Mouse (Mus musculus): Measurements from ENCODE around the gene 5730409E04Rik.

GRCm38 (mm10) chr4:126653148-126653547 is 43.5 kb downstream of the 5730409E04Rik start:
- TF ChIP-seq POLR2A (IDR thresholded peaks at IDR 0.05; ENCODE audit: low read depth, low read length) (no peak), CTCF (IDR thresholded peaks at IDR 0.05; ENCODE audit: borderline replicate concordance, insufficient read depth, low read length) (no peak)
